Mouse (Mus musculus) kidney, adult 10 weeks (tissue): ENCODE results near the gene Dclre1a. TPM values are rescaled to one million over a fixed set of nuclear protein-coding genes. Genes with fewer than 3 reads are reported as not detected.

Experiments
- polyA plus RNA-seq: library from polyadenylated mRNA; stranded (reverse); fragments of 350-450 nt; fragmentation: Illumina TruSeq; extraction: RNeasy Lipid Tissue Mini Kit (QIAGEN cat#74804); gene quantifications from one replicate; pipeline ENCODE4 v1.2.3, GENCODE M21; 2014; ENCODE audit warnings: low read depth, low replicate concordance

The Dclre1a gene
- polyA plus RNA-seq, result 46.9 TPM

DNA sequence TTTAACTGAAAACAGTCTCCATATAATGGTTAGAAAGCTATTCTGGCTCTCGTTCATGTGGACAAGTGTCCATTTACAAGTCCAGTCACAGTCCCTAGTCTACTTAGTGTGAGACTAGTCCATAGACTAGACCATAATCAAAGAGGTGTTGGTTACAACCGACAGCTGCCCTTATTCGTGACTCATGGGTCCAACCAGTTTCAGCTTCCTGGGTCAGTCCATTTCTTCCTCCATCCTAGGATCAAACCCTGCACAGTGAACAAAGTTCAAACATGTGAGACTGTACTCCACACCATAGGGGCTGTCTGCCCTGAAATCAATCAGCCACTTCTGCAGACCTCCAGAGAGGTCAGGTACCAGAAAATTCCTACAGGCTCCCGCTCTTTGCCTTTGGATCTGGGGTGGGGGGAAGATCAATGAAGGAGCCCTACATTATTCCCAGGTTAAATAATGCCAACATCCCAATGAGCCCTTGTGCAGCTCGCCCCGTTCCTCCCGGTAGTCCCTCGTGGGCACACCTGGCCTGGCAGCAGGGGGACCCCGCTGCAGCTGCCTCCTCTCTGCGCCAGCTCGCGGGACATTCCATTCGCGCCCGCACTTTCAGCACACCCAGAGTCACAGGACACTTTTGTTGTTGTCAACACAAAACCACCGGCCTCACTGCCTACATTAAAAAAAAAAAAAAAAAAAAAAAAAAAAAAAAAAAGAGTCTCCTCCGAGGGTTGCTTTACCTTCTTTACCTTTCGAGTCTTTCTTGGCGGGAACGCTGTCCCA is at the start of gene Dclre1a:
Gene Dclre1a (minus strand): TSS at position 767 of the 774 bp plus-strand sequence.

DNA sequence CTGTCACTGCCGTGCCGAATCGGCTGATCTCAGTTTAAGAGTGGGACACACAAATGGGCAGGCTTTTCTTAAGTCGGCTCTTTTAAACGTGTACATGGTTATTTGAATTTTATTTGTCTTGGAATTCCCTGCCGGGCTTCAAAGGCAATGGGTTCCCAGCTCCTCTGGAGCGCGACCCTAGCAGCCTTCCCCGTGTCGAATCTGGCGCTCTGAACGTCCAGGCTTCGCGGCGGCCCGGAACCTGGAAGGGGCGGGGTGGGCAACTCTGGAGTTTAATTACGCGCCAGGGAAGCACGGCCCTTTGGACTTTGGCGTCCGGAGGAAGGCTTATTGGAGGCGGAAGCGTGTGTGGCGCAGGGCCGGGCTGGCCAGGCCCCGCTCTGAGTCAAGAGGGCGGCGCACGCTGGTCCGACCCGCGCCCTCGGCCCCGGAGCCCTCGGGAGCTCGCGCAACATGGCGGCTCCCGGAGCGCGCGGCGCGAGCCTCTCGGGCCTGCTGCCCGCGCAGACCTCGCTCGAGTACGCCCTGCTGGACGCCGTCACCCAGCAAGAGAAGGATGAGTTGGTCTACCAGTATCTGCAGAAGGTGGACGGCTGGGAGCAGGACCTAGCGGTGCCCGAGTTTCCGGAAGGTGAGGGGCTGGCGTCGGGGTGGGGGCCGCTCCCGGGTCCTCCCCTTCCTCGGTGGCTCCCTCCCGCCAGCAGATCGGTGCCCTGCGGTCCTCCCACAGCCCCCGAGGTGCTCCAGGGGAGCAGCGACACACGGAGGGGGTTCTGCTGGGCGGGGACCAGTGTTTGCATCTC is 409 bp upstream of the Dclre1a start, which contains the start of gene Nhlrc2:
Gene Nhlrc2 (plus strand): TSS at position 32 of the 803 bp plus-strand sequence.

Other genes starting within 250 kb of the Dclre1a start
- not detected for gene Nrap, start 158.2 kb downstream of the Dclre1a start, polyA plus RNA-seq
- 13.9 TPM for gene Casp7, start 151.1 kb downstream of the Dclre1a start, polyA plus RNA-seq
- not detected for gene Plekhs1, start 86.6 kb downstream of the Dclre1a start, polyA plus RNA-seq
- 10.8 TPM for gene Nhlrc2, start within 50 bp of the Dclre1a start, polyA plus RNA-seq
- 1.1 TPM for gene Adrb1, start 174.0 kb upstream of the Dclre1a start, polyA plus RNA-seq